Mouse (Mus musculus) limb, embryonic 12.5 days (tissue): Measurements from ENCODE around the gene B430305J03Rik. TPM values are rescaled to one million over a fixed set of nuclear protein-coding genes. Genes with fewer than 3 reads are reported as not detected.

Experiments
- ATAC-seq: fragments of 200-750 bp; cut with Nextera tagmentation; 2 replicates; pipeline ENCODE4 v1.8.0; 2017; ENCODE audit warnings: low read depth, moderate TSS enrichment; ENCODE audit not compliant: insufficient number of reproducible peaks, insufficient read depth, low FRiP score, low TSS enrichment
- H3K27ac ChIP-seq: fragments of 300-500 bp; sonication (generic); 2 replicates; pipeline ENCODE4 v1.5.1; 2016; ENCODE audit warnings: mild to moderate bottlenecking, moderate library complexity
- H3K27me3 ChIP-seq: fragments of 300-500 bp; sonication (generic); 2 replicates; pipeline ENCODE4 v1.6.1; 2016; ENCODE audit warnings: mild to moderate bottlenecking, moderate library complexity
- H3K36me3 ChIP-seq: fragments of 300-500 bp; sonication (generic); 2 replicates; pipeline ENCODE4 v1.6.1; 2016; ENCODE audit warnings: mild to moderate bottlenecking, moderate library complexity
- H3K4me1 ChIP-seq: fragments of 300-500 bp; sonication (generic); replicated peaks from 2 replicates; pipeline ENCODE4 v1.6.1; 2016
- H3K4me2 ChIP-seq: fragments of 300-500 bp; sonication (generic); 2 replicates; pipeline ENCODE4 v1.6.1; 2016; ENCODE audit warnings: mild to moderate bottlenecking, moderate library complexity
- H3K4me3 ChIP-seq: fragments of 300-500 bp; sonication (generic); replicated peaks from 2 replicates; pipeline ENCODE4 v1.5.1; 2016; ENCODE audit warnings: mild to moderate bottlenecking
- H3K9ac ChIP-seq: fragments of 300-500 bp; sonication (generic); replicated peaks from 2 replicates; pipeline ENCODE4 v1.6.1; 2016; ENCODE audit warnings: mild to moderate bottlenecking, moderate library complexity
- H3K9me3 ChIP-seq: fragments of 300-500 bp; sonication (generic); 2 replicates; pipeline ENCODE4 v1.6.1; 2016; ENCODE audit warnings: mild to moderate bottlenecking, moderate library complexity
- WGBS: fragments of 180-500 bp; shearing (Covaris S2); methylation state at CpG from one replicate; pipeline ENCODE4 v1.1.7; 2016; 5-methylcytosine and 5-hydroxymethylcytosine counted together
- polyA plus RNA-seq: library from polyadenylated mRNA; unstranded; fragments of >200 nt; fragmentation: Nextera tagmentation; extraction: Ambion mirVana; gene quantifications from 2 replicates; pipeline ENCODE4 v1.2.1, GENCODE M21; 2016

B430305J03Rik gene
- polyA plus RNA-seq, result not detected in 2 replicates

GRCm38 (mm10) chr3:61365779-61366373 is at the start of gene B430305J03Rik:
Gene B430305J03Rik, minus strand, starts transcription at chr3:61365951.
- H3K27ac ChIP-seq, result peak within 1 kb of the TSS; percentile 72
- H3K9me3 ChIP-seq, result no peaks in the 10 kb centered on the region
- H3K27me3 ChIP-seq, result no peaks in the 10 kb centered on the region
- ATAC-seq, result no peak
- H3K9ac ChIP-seq, result peak within 1 kb of the TSS; percentile 80
- 4% methylated on average over 10 of the region's 10 CpGs for WGBS
- H3K4me3 ChIP-seq, result peak within 1 kb of the TSS; percentile 83
- H3K4me2 ChIP-seq, result peak within 1 kb of the TSS; percentile 82
- H3K36me3 ChIP-seq, result no peaks in the 10 kb centered on the region; the same call in 1 of the 2 replicates
- peaks cover 5% of the 10 kb centered on the region; the same call in 1 of the 2 replicates for H3K4me1 ChIP-seq

- ATAC-seq, result no peak
- Histone ChIP-seq H3K9me3 (no peaks in the 10 kb centered on the region), H3K4me3 (no peak overlapping the region), H3K36me3 (no peaks in the 10 kb centered on the region), H3K27me3 (no peaks in the 10 kb centered on the region), H3K4me1 (no peaks in the 10 kb centered on the region), H3K9ac (no peak overlapping the region), H3K27ac (no peak overlapping the region), H3K4me2 (no peak overlapping the region)
- WGBS, result 89% methylated on average over 6 of the region's 6 CpGs
Observed at GRCm38 (mm10) chr3:61409683-61410082, 43.9 kb upstream of the B430305J03Rik start.

GRCm38 (mm10) chr3:61406921-61407320 is 41.2 kb upstream of the B430305J03Rik start:
- Histone ChIP-seq H3K4me2 (no peak overlapping the region), H3K36me3 (no peaks in the 10 kb centered on the region), H3K4me1 (no peaks in the 10 kb centered on the region), H3K27me3 (no peaks in the 10 kb centered on the region), H3K4me3 (no peak overlapping the region), H3K9me3 (no peaks in the 10 kb centered on the region), H3K9ac (no peak overlapping the region), H3K27ac (no peak overlapping the region)
- 90% methylated on average over 4 of the region's 4 CpGs for WGBS
- ATAC-seq, result no peak

- Histone ChIP-seq H3K9me3 (no peaks in the 10 kb centered on the region), H3K27me3 (no peaks in the 10 kb centered on the region), H3K36me3 (no peaks in the 10 kb centered on the region), H3K27ac (no peak overlapping the region), H3K4me1 (no peaks in the 10 kb centered on the region), H3K9ac (no peak overlapping the region), H3K4me2 (no peak overlapping the region), H3K4me3 (no peak overlapping the region)
- ATAC-seq, result no peak
- 71% methylated on average over 1 of the region's 1 CpGs for WGBS
Observed at GRCm38 (mm10) chr3:61400823-61401387, 35.2 kb upstream of the B430305J03Rik start.

GRCm38 (mm10) chr3:61396728-61397127 is 31.0 kb upstream of the B430305J03Rik start:
- no peak overlapping the region for H3K9ac ChIP-seq
- no peak for ATAC-seq
- 72% methylated on average over 2 of the region's 2 CpGs for WGBS

GRCm38 (mm10) chr3:61395382-61395781 is 29.6 kb upstream of the B430305J03Rik start:
- no peak overlapping the region for H3K4me3 ChIP-seq
- no peak overlapping the region for H3K4me2 ChIP-seq
- H3K9me3 ChIP-seq, result no peaks in the 10 kb centered on the region
- no peaks in the 10 kb centered on the region for H3K4me1 ChIP-seq
- ATAC-seq, result no peak
- no peak overlapping the region for H3K27ac ChIP-seq
- no peak overlapping the region for H3K9ac ChIP-seq
- H3K27me3 ChIP-seq, result no peaks in the 10 kb centered on the region
- WGBS, result 87% methylated on average over 3 of the region's 3 CpGs
- H3K36me3 ChIP-seq, result no peaks in the 10 kb centered on the region

More at GRCm38 (mm10) chr3:61396728-61397127, 31.0 kb upstream of the B430305J03Rik start:
- no peaks in the 10 kb centered on the region for H3K27me3 ChIP-seq
- no peaks in the 10 kb centered on the region for H3K9me3 ChIP-seq
- H3K4me1 ChIP-seq, result no peaks in the 10 kb centered on the region
- no peak overlapping the region for H3K27ac ChIP-seq
- no peak overlapping the region for H3K4me3 ChIP-seq
- H3K36me3 ChIP-seq, result no peaks in the 10 kb centered on the region
- H3K4me2 ChIP-seq, result no peak overlapping the region

- Histone ChIP-seq H3K4me1 (no peaks in the 10 kb centered on the region), H3K9me3 (no peaks in the 10 kb centered on the region), H3K36me3 (no peaks in the 10 kb centered on the region), H3K4me2 (no peak overlapping the region), H3K27me3 (no peaks in the 10 kb centered on the region), H3K9ac (no peak overlapping the region), H3K4me3 (no peak overlapping the region), H3K27ac (no peak overlapping the region)
- WGBS, result 73% methylated on average over 3 of the region's 3 CpGs
- ATAC-seq, result no peak
Observed at GRCm38 (mm10) chr3:61393520-61393919, 27.8 kb upstream of the B430305J03Rik start.

- H3K36me3 ChIP-seq, result no peaks in the 10 kb centered on the region
- WGBS, result 90% methylated on average over 1 of the region's 1 CpGs
- H3K4me3 ChIP-seq, result no peak overlapping the region
- H3K4me1 ChIP-seq, result no peaks in the 10 kb centered on the region
- no peak overlapping the region for H3K27ac ChIP-seq
- no peak overlapping the region for H3K9ac ChIP-seq
- no peaks in the 10 kb centered on the region for H3K9me3 ChIP-seq
- ATAC-seq, result no peak
- no peaks in the 10 kb centered on the region for H3K27me3 ChIP-seq
- H3K4me2 ChIP-seq, result no peak overlapping the region
Observed at GRCm38 (mm10) chr3:61392881-61393280, 27.1 kb upstream of the B430305J03Rik start.

GRCm38 (mm10) chr3:61391564-61391963 is 25.8 kb upstream of the B430305J03Rik start:
- no peaks in the 10 kb centered on the region for H3K36me3 ChIP-seq
- WGBS, result 76% methylated on average over 4 of the region's 4 CpGs
- no peak overlapping the region for H3K4me2 ChIP-seq
- H3K4me1 ChIP-seq, result no peaks in the 10 kb centered on the region
- no peak for ATAC-seq
- H3K9ac ChIP-seq, result no peak overlapping the region
- H3K27ac ChIP-seq, result no peak overlapping the region
- no peak overlapping the region for H3K4me3 ChIP-seq
- no peaks in the 10 kb centered on the region for H3K27me3 ChIP-seq
- H3K9me3 ChIP-seq, result no peaks in the 10 kb centered on the region

- H3K36me3 ChIP-seq, result no peaks in the 10 kb centered on the region
- no peaks in the 10 kb centered on the region for H3K9me3 ChIP-seq
- H3K4me3 ChIP-seq, result no peak overlapping the region
- H3K27ac ChIP-seq, result no peak overlapping the region
- ATAC-seq, result no peak
- H3K27me3 ChIP-seq, result no peaks in the 10 kb centered on the region
- WGBS, result 64% methylated on average over 4 of the region's 4 CpGs
- no peaks in the 10 kb centered on the region for H3K4me1 ChIP-seq
- no peak overlapping the region for H3K4me2 ChIP-seq
- H3K9ac ChIP-seq, result no peak overlapping the region
Observed at GRCm38 (mm10) chr3:61386368-61386767, 20.6 kb upstream of the B430305J03Rik start.

GRCm38 (mm10) chr3:61376001-61376400 is 10.2 kb upstream of the B430305J03Rik start:
- Histone ChIP-seq H3K27me3 (no peaks in the 10 kb centered on the region), H3K36me3 (no peaks in the 10 kb centered on the region), H3K4me2 (no peak overlapping the region), H3K9me3 (no peaks in the 10 kb centered on the region), H3K9ac (no peak overlapping the region), H3K4me1 (no peaks in the 10 kb centered on the region), H3K27ac (no peak overlapping the region), H3K4me3 (no peak overlapping the region)
- ATAC-seq, result no peak
- WGBS, result 90% methylated on average over 8 of the region's 8 CpGs

GRCm38 (mm10) chr3:61368446-61368845 is 2.7 kb upstream of the B430305J03Rik start:
- ATAC-seq, result no peak
- no peak overlapping the region for H3K4me3 ChIP-seq
- H3K27ac ChIP-seq, result no peak overlapping the region
- no peak overlapping the region for H3K4me2 ChIP-seq
- WGBS, result 91% methylated on average over 1 of the region's 1 CpGs
- H3K4me1 ChIP-seq, result peaks cover 5% of the 10 kb centered on the region; the same call in 1 of the 2 replicates
- H3K9ac ChIP-seq, result no peak overlapping the region
- no peaks in the 10 kb centered on the region for H3K27me3 ChIP-seq
- H3K36me3 ChIP-seq, result no peaks in the 10 kb centered on the region; the same call in 1 of the 2 replicates
- H3K9me3 ChIP-seq, result no peaks in the 10 kb centered on the region
